Mouse (Mus musculus): ENCODE data around the gene A430005L14Rik. TPM values are rescaled to one million over a fixed set of nuclear protein-coding genes. Genes with fewer than 3 reads are reported as not detected.

A430005L14Rik gene
- polyA plus RNA-seq, 1 experiment from 2014 or later = 70.4 TPM

GRCm38 (mm10) chr4:153957444-153958250, 610 bp downstream of the A430005L14Rik start:
- H3K4me2 ChIP-seq (replicated peaks; ENCODE audit: low read depth, low read length) = peak overlapping the region; percentile 64
- peak; percentile 8; the same call in 1 of the 2 replicates for ATAC-seq (ENCODE audit: insufficient number of reproducible peaks, insufficient read depth, low FRiP score, low read depth)
- H3K36me3 ChIP-seq (ENCODE audit: control insufficient read depth, insufficient read depth, low read length) = peaks cover 20% of the 10 kb centered on the region
- H3K27me3 ChIP-seq (ENCODE audit: control insufficient read depth, insufficient read depth, low read length) = no peaks in the 10 kb centered on the region
- under 1% methylated on average over 37 of the region's 37 CpGs for WGBS
- H3K9me3 ChIP-seq (ENCODE audit: control insufficient read depth, low read depth, low read length) = no peaks in the 10 kb centered on the region
- peak overlapping the region; percentile 57 for H3K4me3 ChIP-seq (ENCODE audit: low read depth, low read length)
- peak overlapping the region; percentile 55 for H3K9ac ChIP-seq (replicated peaks; ENCODE audit: low read depth, low read length)
- peaks cover 10% of the 10 kb centered on the region; the same call in 1 of the 2 replicates for H3K4me1 ChIP-seq (ENCODE audit: control insufficient read depth, insufficient read depth, low read length)
- peak overlapping the region; percentile 86 for H3K27ac ChIP-seq (ENCODE audit: low read length)

GRCm38 (mm10) chr4:153962631-153963030, 5.6 kb downstream of the A430005L14Rik start:
- H3K27me3 ChIP-seq (ENCODE audit: control insufficient read depth, insufficient read depth, low read length) = no peaks in the 10 kb centered on the region
- ATAC-seq (ENCODE audit: insufficient number of reproducible peaks, insufficient read depth, low FRiP score, low read depth) = no peak
- H3K4me3 ChIP-seq (ENCODE audit: low read depth, low read length) = no peak overlapping the region
- no peak overlapping the region for H3K4me2 ChIP-seq (replicated peaks; ENCODE audit: low read depth, low read length)
- peaks cover 10% of the 10 kb centered on the region; the same call in 1 of the 2 replicates for H3K4me1 ChIP-seq (ENCODE audit: control insufficient read depth, insufficient read depth, low read length)
- WGBS = 81% methylated on average over 7 of the region's 7 CpGs
- H3K9ac ChIP-seq (replicated peaks; ENCODE audit: low read depth, low read length) = no peak overlapping the region
- H3K36me3 ChIP-seq (ENCODE audit: control insufficient read depth, insufficient read depth, low read length) = peaks cover 50% of the 10 kb centered on the region
- no peaks in the 10 kb centered on the region for H3K9me3 ChIP-seq (ENCODE audit: control insufficient read depth, low read depth, low read length)
- no peak overlapping the region for H3K27ac ChIP-seq (ENCODE audit: low read length)

- no peak for ATAC-seq (ENCODE audit: insufficient number of reproducible peaks, insufficient read depth, low FRiP score, low read depth)
- peaks cover 52% of the 10 kb centered on the region for H3K36me3 ChIP-seq (ENCODE audit: control insufficient read depth, insufficient read depth, low read length)
- H3K27ac ChIP-seq (ENCODE audit: low read length) = no peak overlapping the region
- no peak overlapping the region for H3K4me3 ChIP-seq (ENCODE audit: low read depth, low read length)
- no peak overlapping the region for H3K9ac ChIP-seq (replicated peaks; ENCODE audit: low read depth, low read length)
- H3K4me1 ChIP-seq (ENCODE audit: control insufficient read depth, insufficient read depth, low read length) = no peaks in the 10 kb centered on the region
- no peak overlapping the region for H3K4me2 ChIP-seq (replicated peaks; ENCODE audit: low read depth, low read length)
- whole genome bisulfite sequencing = 86% methylated on average over 5 of the region's 5 CpGs
- no peaks in the 10 kb centered on the region for H3K9me3 ChIP-seq (ENCODE audit: control insufficient read depth, low read depth, low read length)
- H3K27me3 ChIP-seq (ENCODE audit: control insufficient read depth, insufficient read depth, low read length) = no peaks in the 10 kb centered on the region
These were observed 9.6 kb downstream of the A430005L14Rik start for GRCm38 (mm10) chr4:153966651-153967050.

GRCm38 (mm10) chr4:153967556-153967955, 10.5 kb downstream of the A430005L14Rik start:
- no peak overlapping the region for H3K4me2 ChIP-seq (replicated peaks; ENCODE audit: low read depth, low read length)
- no peak for ATAC-seq (ENCODE audit: insufficient number of reproducible peaks, insufficient read depth, low FRiP score, low read depth)
- no peak overlapping the region for H3K27ac ChIP-seq (ENCODE audit: low read length)
- no peaks in the 10 kb centered on the region for H3K9me3 ChIP-seq (ENCODE audit: control insufficient read depth, low read depth, low read length)
- H3K4me3 ChIP-seq (ENCODE audit: low read depth, low read length) = no peak overlapping the region
- H3K9ac ChIP-seq (replicated peaks; ENCODE audit: low read depth, low read length) = no peak overlapping the region
- WGBS = 97% methylated on average over 2 of the region's 2 CpGs
- peaks cover 49% of the 10 kb centered on the region for H3K36me3 ChIP-seq (ENCODE audit: control insufficient read depth, insufficient read depth, low read length)
- no peaks in the 10 kb centered on the region for H3K4me1 ChIP-seq (ENCODE audit: control insufficient read depth, insufficient read depth, low read length)
- H3K27me3 ChIP-seq (ENCODE audit: control insufficient read depth, insufficient read depth, low read length) = no peaks in the 10 kb centered on the region

GRCm38 (mm10) chr4:153968063-153968462, 11.0 kb downstream of the A430005L14Rik start:
- 80% methylated on average over 2 of the region's 2 CpGs for WGBS
- H3K9ac ChIP-seq (replicated peaks; ENCODE audit: low read depth, low read length) = no peak overlapping the region
- ATAC-seq (ENCODE audit: insufficient number of reproducible peaks, insufficient read depth, low FRiP score, low read depth) = no peak
- H3K36me3 ChIP-seq (ENCODE audit: control insufficient read depth, insufficient read depth, low read length) = peaks cover 46% of the 10 kb centered on the region
- no peaks in the 10 kb centered on the region for H3K9me3 ChIP-seq (ENCODE audit: control insufficient read depth, low read depth, low read length)
- H3K27ac ChIP-seq (ENCODE audit: low read length) = no peak overlapping the region
- H3K4me1 ChIP-seq (ENCODE audit: control insufficient read depth, insufficient read depth, low read length) = no peaks in the 10 kb centered on the region
- no peak overlapping the region for H3K4me3 ChIP-seq (ENCODE audit: low read depth, low read length)
- H3K27me3 ChIP-seq (ENCODE audit: control insufficient read depth, insufficient read depth, low read length) = no peaks in the 10 kb centered on the region
- H3K4me2 ChIP-seq (replicated peaks; ENCODE audit: low read depth, low read length) = no peak overlapping the region

GRCm38 (mm10) chr4:153974431-153975291, 17.6 kb downstream of the A430005L14Rik start, which contains the start of the genes Dffb and Cep104:
TSS of gene Dffb (minus strand) at chr4:153975126.
TSS of gene Cep104 (plus strand) at chr4:153975194.
- WGBS = under 1% methylated on average over 68 of the region's 68 CpGs
- H3K9ac ChIP-seq (replicated peaks; ENCODE audit: low read depth, low read length) = peak within 1 kb of the TSS; percentile 77
- H3K9me3 ChIP-seq (ENCODE audit: control insufficient read depth, low read depth, low read length) = no peaks in the 10 kb centered on the region
- H3K27me3 ChIP-seq (ENCODE audit: control insufficient read depth, insufficient read depth, low read length) = no peaks in the 10 kb centered on the region
- H3K27ac ChIP-seq (ENCODE audit: low read length) = peak within 1 kb of the TSS; percentile 21; the same call in 1 of the 2 replicates
- H3K4me2 ChIP-seq (replicated peaks; ENCODE audit: low read depth, low read length) = peak within 1 kb of the TSS; percentile 88
- peak; percentile 98 for ATAC-seq (ENCODE audit: insufficient number of reproducible peaks, insufficient read depth, low FRiP score, low read depth)
- H3K36me3 ChIP-seq (ENCODE audit: control insufficient read depth, insufficient read depth, low read length) = peaks cover 18% of the 10 kb centered on the region
- H3K4me1 ChIP-seq (ENCODE audit: control insufficient read depth, insufficient read depth, low read length) = peaks cover 10% of the 10 kb centered on the region
- H3K4me3 ChIP-seq (ENCODE audit: low read depth, low read length) = peak within 1 kb of the TSS; percentile 95

GRCm38 (mm10) chr4:153975292-153975662, 18.2 kb downstream of the A430005L14Rik start:
- Histone ChIP-seq H3K9me3 (ENCODE audit: control insufficient read depth, low read depth, low read length) (no peaks in the 10 kb centered on the region), H3K9ac (replicated peaks; ENCODE audit: low read depth, low read length) (peak overlapping the region; percentile 77), H3K27ac (ENCODE audit: low read length) (peak overlapping the region; percentile 21; the same call in 1 of the 2 replicates), H3K27me3 (ENCODE audit: control insufficient read depth, insufficient read depth, low read length) (no peaks in the 10 kb centered on the region), H3K4me1 (ENCODE audit: control insufficient read depth, insufficient read depth, low read length) (peaks cover 10% of the 10 kb centered on the region), H3K4me2 (replicated peaks; ENCODE audit: low read depth, low read length) (peak overlapping the region; percentile 88), H3K36me3 (ENCODE audit: control insufficient read depth, insufficient read depth, low read length) (peaks cover 17% of the 10 kb centered on the region), H3K4me3 (ENCODE audit: low read depth, low read length) (peak overlapping the region; percentile 95)
- under 1% methylated on average over 32 of the region's 33 CpGs for WGBS
- peak; percentile 47 for ATAC-seq (ENCODE audit: insufficient number of reproducible peaks, insufficient read depth, low FRiP score, low read depth)

GRCm38 (mm10) chr4:153975768-153976167, 18.7 kb downstream of the A430005L14Rik start:
- WGBS = 37% methylated on average over 6 of the region's 6 CpGs
- Histone ChIP-seq H3K27ac (ENCODE audit: low read length) (no peak overlapping the region), H3K9me3 (ENCODE audit: control insufficient read depth, low read depth, low read length) (no peaks in the 10 kb centered on the region), H3K4me2 (replicated peaks; ENCODE audit: low read depth, low read length) (peak overlapping the region; percentile 88), H3K4me1 (ENCODE audit: control insufficient read depth, insufficient read depth, low read length) (peaks cover 10% of the 10 kb centered on the region), H3K4me3 (ENCODE audit: low read depth, low read length) (peak overlapping the region; percentile 95), H3K27me3 (ENCODE audit: control insufficient read depth, insufficient read depth, low read length) (no peaks in the 10 kb centered on the region), H3K9ac (replicated peaks; ENCODE audit: low read depth, low read length) (peak overlapping the region; percentile 77), H3K36me3 (ENCODE audit: control insufficient read depth, insufficient read depth, low read length) (peaks cover 13% of the 10 kb centered on the region)
- ATAC-seq (ENCODE audit: insufficient number of reproducible peaks, insufficient read depth, low FRiP score, low read depth) = no peak

All from stomach, embryonic 14.5 days (tissue).